ENCODE assay signal across 8 mouse cellular contexts in genomic region chr2:181186635-181187034, GRCm38 (mm10). TPM values are rescaled to one million over a fixed set of nuclear protein-coding genes. Genes with fewer than 3 reads are reported as not detected.
DNase-seq lines count a peak whose midpoint lies in the region; ATAC-seq and TF ChIP-seq lines count a peak whose summit lies in the region.

No protein-coding gene starts in this region.

- H3K4me1 ChIP-seq in bone marrow macrophage, adult 2 months (ENCODE audit: control insufficient read depth, insufficient read depth, low read length) = peaks cover 11% of the 10 kb centered on the region
- H3K4me1 ChIP-seq in embryonic fibroblast, embryonic 13.5 days (ENCODE audit: control insufficient read depth, insufficient read depth, low read length) = no peaks in the 10 kb centered on the region
- peaks cover 12% of the 10 kb centered on the region for H3K4me1 ChIP-seq in heart, embryonic 10.5 days
- peaks cover 12% of the 10 kb centered on the region for H3K4me1 ChIP-seq in kidney, embryonic 15.5 days
- H3K4me1 ChIP-seq in liver, adult 2 months (ENCODE audit: control insufficient read depth, insufficient read depth, low read length) = peaks cover 15% of the 10 kb centered on the region

- peak; percentile 84 for ATAC-seq in kidney, embryonic 15.5 days (replicated peaks; ENCODE audit: low FRiP score)

- no peaks in the 10 kb centered on the region for H3K79me2 ChIP-seq in liver, adult 2 months (ENCODE audit: control insufficient read depth, insufficient read depth, low read length)
- no peaks in the 10 kb centered on the region for H3K79me2 ChIP-seq in myocyte (ENCODE audit: control insufficient read depth, insufficient read depth)

- peak overlapping the region; percentile 21 for H3ac ChIP-seq in myocyte (ENCODE audit: control insufficient read depth, insufficient read length)

- peak overlapping the region; percentile 87 for H3K9ac ChIP-seq in kidney, embryonic 15.5 days
- peak overlapping the region; percentile 65 for H3K9ac ChIP-seq in liver, adult 2 months (ENCODE audit: low read depth, low read length)

- no peaks in the 10 kb centered on the region for H3K9me3 ChIP-seq in heart, embryonic 10.5 days
- no peaks in the 10 kb centered on the region for H3K9me3 ChIP-seq in kidney, embryonic 15.5 days (replicated peaks)

- TF ChIP-seq POLR2A in bone marrow macrophage, adult 2 months (IDR thresholded peaks at IDR 0.05; ENCODE audit: borderline replicate concordance, low read depth, low read length) = no peak
- TF ChIP-seq POLR2A in embryonic fibroblast, embryonic 13.5 days (IDR thresholded peaks at IDR 0.05; ENCODE audit: low read depth, low read length) = no peak
- 0 out of 2 replicates have a peak, but pooled peaks have one; percentile 4 for TF ChIP-seq POLR2A in liver, adult 2 months (IDR thresholded peaks at IDR 0.05; ENCODE audit: extremely low read depth, insufficient read depth, low read length)
- no peak for TF ChIP-seq POLR2A in myocyte (IDR thresholded peaks at IDR 0.05; ENCODE audit: insufficient read length, low read depth)

- under 1% methylated on average over 14 of the region's 14 CpGs for WGBS in heart, embryonic 10.5 days
- WGBS in kidney, embryonic 15.5 days = under 1% methylated on average over 14 of the region's 14 CpGs
- WGBS in liver, adult 2 months = under 1% methylated on average over 14 of the region's 14 CpGs

- peak; percentile 90 for DNase-seq in A20 (ENCODE audit: low read depth, low spot score)
- DNase-seq in heart, embryonic 10.5 days (ENCODE audit: low spot score) = peak; percentile 96
- peak; percentile 80 for DNase-seq in liver, adult 2 months (ENCODE audit: extremely low read depth, low read depth, low spot score)
- peak; percentile 93 for DNase-seq in splenic B cell, adult 2 months (ENCODE audit: low read depth, low spot score)

- peak overlapping the region; percentile 61 for H3K27ac ChIP-seq in bone marrow macrophage, adult 2 months (ENCODE audit: insufficient read depth, low read depth, low read length)
- no peak overlapping the region for H3K27ac ChIP-seq in embryonic fibroblast, embryonic 13.5 days (ENCODE audit: insufficient read depth, low read length)
- peak overlapping the region; percentile 98 for H3K27ac ChIP-seq in heart, embryonic 10.5 days
- peak overlapping the region; percentile 96 for H3K27ac ChIP-seq in kidney, embryonic 15.5 days
- H3K27ac ChIP-seq in liver, adult 2 months (replicated peaks; ENCODE audit: insufficient read depth, low read depth, low read length) = peak overlapping the region; percentile 85

- H3K4me3 ChIP-seq in bone marrow macrophage, adult 2 months (ENCODE audit: insufficient read depth, low read length) = peak overlapping the region; percentile 71
- H3K4me3 ChIP-seq in embryonic fibroblast, embryonic 13.5 days (ENCODE audit: insufficient read depth, low read length) = peak overlapping the region; percentile 68
- peak overlapping the region; percentile 81 for H3K4me3 ChIP-seq in heart, embryonic 10.5 days
- peak overlapping the region; percentile 81 for H3K4me3 ChIP-seq in kidney, embryonic 15.5 days (replicated peaks)
- H3K4me3 ChIP-seq in liver, adult 2 months (ENCODE audit: insufficient read depth, low read depth, low read length) = peak overlapping the region; percentile 45
- H3K4me3 ChIP-seq in myocyte = peak overlapping the region; percentile 76

- H3K4me2 ChIP-seq in kidney, embryonic 15.5 days = peak overlapping the region; percentile 88
- peak overlapping the region; percentile 100 for H3K4me2 ChIP-seq in myocyte (ENCODE audit: low read depth)

- H3K36me3 ChIP-seq in heart, embryonic 10.5 days = peaks cover 10% of the 10 kb centered on the region
- H3K36me3 ChIP-seq in kidney, embryonic 15.5 days = peaks cover 16% of the 10 kb centered on the region
- H3K36me3 ChIP-seq in liver, adult 2 months (ENCODE audit: control insufficient read depth, insufficient read depth, low read length) = no peaks in the 10 kb centered on the region
- no peaks in the 10 kb centered on the region for H3K36me3 ChIP-seq in myocyte (ENCODE audit: control insufficient read depth, insufficient read depth)
- no peaks in the 10 kb centered on the region for H3K36me3 ChIP-seq in splenic B cell, adult 2 months (ENCODE audit: control insufficient read depth, insufficient read depth, low read length, poor library complexity, severe bottlenecking)

- H3K27me3 ChIP-seq in heart, embryonic 10.5 days (ENCODE audit: insufficient read depth, poor library complexity, severe bottlenecking) = 0 out of 2 replicates have a peak, but pooled peaks cover 4% of the 10 kb centered on the region
- H3K27me3 ChIP-seq in kidney, embryonic 15.5 days = no peaks in the 10 kb centered on the region
- no peaks in the 10 kb centered on the region for H3K27me3 ChIP-seq in liver, adult 2 months (ENCODE audit: control insufficient read depth, insufficient read depth, low read length)
- no peaks in the 10 kb centered on the region for H3K27me3 ChIP-seq in myocyte (ENCODE audit: control insufficient read depth, insufficient read depth, insufficient read length)
- no peaks in the 10 kb centered on the region for H3K27me3 ChIP-seq in splenic B cell, adult 2 months (ENCODE audit: control insufficient read depth, insufficient read depth, low read length, poor library complexity, severe bottlenecking)

- peak; percentile 94 for TF ChIP-seq CTCF in bone marrow macrophage, adult 2 months (IDR thresholded peaks at IDR 0.05; ENCODE audit: low read depth, low read length)
- TF ChIP-seq CTCF in embryonic fibroblast, embryonic 13.5 days (IDR thresholded peaks at IDR 0.05; ENCODE audit: borderline replicate concordance, insufficient read depth, low read length) = peak; percentile 90
- TF ChIP-seq CTCF in liver, adult 2 months (IDR thresholded peaks at IDR 0.05; ENCODE audit: low read depth, low read length) = peak; percentile 98

TF ChIP-seq in myocyte, 11 proteins besides CTCF, POLR2A, EP300 and RAD21 (continues in another document):
- TF ChIP-seq E2F4 (IDR thresholded peaks at IDR 0.05; ENCODE audit: insufficient read depth) (no peak), MYOD1 (IDR thresholded peaks at IDR 0.05; ENCODE audit: control insufficient read depth in 1 of 3, insufficient read length in 2 of 3, low read depth in 2 of 3) (no peak), TCF12 (IDR thresholded peaks at IDR 0.05; ENCODE audit: insufficient read depth, poor library complexity, severe bottlenecking) (no peak), CEBPB (IDR thresholded peaks at IDR 0.05; ENCODE audit: insufficient read depth, poor library complexity, severe bottlenecking) (no peak), MAX (IDR thresholded peaks at IDR 0.05; ENCODE audit: low read depth) (no peak), REST (IDR thresholded peaks at IDR 0.05; ENCODE audit: insufficient read depth, insufficient read length) (no peak)

RNA-seq across cellular contexts. Expression of gene Ppdpf, which starts 0.4 kb away (rescaled TPM):
- polyA plus RNA-seq in bone marrow macrophage, adult 2 months (2012; ENCODE audit: insufficient read depth, insufficient read length, missing spikeins) = 46.1 and 47.5 TPM in 2 replicates
- 37.8 and 40.9 TPM in 2 replicates for polyA plus RNA-seq in embryonic fibroblast, embryonic 13.5 days (2011; ENCODE audit: insufficient read length, low read depth, missing spikeins)
- 172 and 240 TPM in 2 replicates for polyA plus RNA-seq in heart, embryonic 10.5 days (2016; fragmentation: Nextera tagmentation; extraction: Ambion mirVana)
- 315 and 330 TPM in 2 replicates for polyA plus RNA-seq in kidney, embryonic 15.5 days (2015; fragmentation: Nextera tagmentation; extraction: Ambion mirVana)
- 44.4 and 48.4 TPM in 2 replicates for total RNA-seq in liver, adult 2 months (2014; rRNA removed)
- 181 and 217 TPM in 2 replicates for polyA plus RNA-seq in liver, adult 2 months (2012; rRNA removed)
- 43.4 TPM for polyA plus RNA-seq in myocyte (2012; fragmentation: generic; extraction: Trizol)

RNA-seq across cellular contexts. Expression of gene Ptk6, which starts 16.0 kb away (rescaled TPM):
- not detected in 2 replicates for polyA plus RNA-seq in bone marrow macrophage, adult 2 months (2012; ENCODE audit: insufficient read depth, insufficient read length, missing spikeins)
- polyA plus RNA-seq in embryonic fibroblast, embryonic 13.5 days (2011; ENCODE audit: insufficient read length, low read depth, missing spikeins) = not detected in 2 replicates
- not detected in 2 replicates for polyA plus RNA-seq in heart, embryonic 10.5 days (2016; fragmentation: Nextera tagmentation; extraction: Ambion mirVana)
- polyA plus RNA-seq in kidney, embryonic 15.5 days (2015; fragmentation: Nextera tagmentation; extraction: Ambion mirVana) = 0.04 TPM in 1 of 2 replicates, not detected in the other
- 1.1 and 2.5 TPM in 2 replicates for total RNA-seq in liver, adult 2 months (2014; rRNA removed)
- 0.81 and 0.83 TPM in 2 replicates for polyA plus RNA-seq in liver, adult 2 months (2012; rRNA removed)
- 0.01 TPM for polyA plus RNA-seq in myocyte (2012; fragmentation: generic; extraction: Trizol)

RNA-seq across cellular contexts. Expression of gene Srms, which starts 26.4 kb away (rescaled TPM):
- polyA plus RNA-seq in bone marrow macrophage, adult 2 months (2012; ENCODE audit: insufficient read depth, insufficient read length, missing spikeins) = not detected in 2 replicates
- polyA plus RNA-seq in embryonic fibroblast, embryonic 13.5 days (2011; ENCODE audit: insufficient read length, low read depth, missing spikeins) = not detected in 2 replicates
- polyA plus RNA-seq in heart, embryonic 10.5 days (2016; fragmentation: Nextera tagmentation; extraction: Ambion mirVana) = 0.11 and 0.79 TPM in 2 replicates
- 0.24 and 0.45 TPM in 2 replicates for polyA plus RNA-seq in kidney, embryonic 15.5 days (2015; fragmentation: Nextera tagmentation; extraction: Ambion mirVana)
- 0.28 and 0.54 TPM in 2 replicates for total RNA-seq in liver, adult 2 months (2014; rRNA removed)
- polyA plus RNA-seq in liver, adult 2 months (2012; rRNA removed) = 1.3 and 1.7 TPM in 2 replicates
- polyA plus RNA-seq in myocyte (2012; fragmentation: generic; extraction: Trizol) = not detected

RNA-seq across cellular contexts. Expression of gene Eef1a2, which starts 29.8 kb away (rescaled TPM):
- polyA plus RNA-seq in bone marrow macrophage, adult 2 months (2012; ENCODE audit: insufficient read depth, insufficient read length, missing spikeins) = 0.39 TPM in 1 of 2 replicates, not detected in the other
- not detected in 2 replicates for polyA plus RNA-seq in embryonic fibroblast, embryonic 13.5 days (2011; ENCODE audit: insufficient read length, low read depth, missing spikeins)
- polyA plus RNA-seq in heart, embryonic 10.5 days (2016; fragmentation: Nextera tagmentation; extraction: Ambion mirVana) = 0.95 and 2.6 TPM in 2 replicates
- 0.08 and 0.17 TPM in 2 replicates for polyA plus RNA-seq in kidney, embryonic 15.5 days (2015; fragmentation: Nextera tagmentation; extraction: Ambion mirVana)
- total RNA-seq in liver, adult 2 months (2014; rRNA removed) = 0.34 and 0.74 TPM in 2 replicates
- not detected in 2 replicates for polyA plus RNA-seq in liver, adult 2 months (2012; rRNA removed)
- 0.60 TPM for polyA plus RNA-seq in myocyte (2012; fragmentation: generic; extraction: Trizol)

RNA-seq across cellular contexts. Expression of gene Fndc11, which starts 33.2 kb away (rescaled TPM):
- not detected in 2 replicates for polyA plus RNA-seq in bone marrow macrophage, adult 2 months (2012; ENCODE audit: insufficient read depth, insufficient read length, missing spikeins)
- not detected in 2 replicates for polyA plus RNA-seq in embryonic fibroblast, embryonic 13.5 days (2011; ENCODE audit: insufficient read length, low read depth, missing spikeins)
- polyA plus RNA-seq in heart, embryonic 10.5 days (2016; fragmentation: Nextera tagmentation; extraction: Ambion mirVana) = not detected in 2 replicates
- 0.14 and 0.26 TPM in 2 replicates for polyA plus RNA-seq in kidney, embryonic 15.5 days (2015; fragmentation: Nextera tagmentation; extraction: Ambion mirVana)
- not detected in 2 replicates for total RNA-seq in liver, adult 2 months (2014; rRNA removed)
- polyA plus RNA-seq in liver, adult 2 months (2012; rRNA removed) = 0.10 and 0.12 TPM in 2 replicates
- polyA plus RNA-seq in myocyte (2012; fragmentation: generic; extraction: Trizol) = not detected
